Mouse (Mus musculus): Measurements from ENCODE around the gene Lin9.

The Lin9 gene

DNA sequence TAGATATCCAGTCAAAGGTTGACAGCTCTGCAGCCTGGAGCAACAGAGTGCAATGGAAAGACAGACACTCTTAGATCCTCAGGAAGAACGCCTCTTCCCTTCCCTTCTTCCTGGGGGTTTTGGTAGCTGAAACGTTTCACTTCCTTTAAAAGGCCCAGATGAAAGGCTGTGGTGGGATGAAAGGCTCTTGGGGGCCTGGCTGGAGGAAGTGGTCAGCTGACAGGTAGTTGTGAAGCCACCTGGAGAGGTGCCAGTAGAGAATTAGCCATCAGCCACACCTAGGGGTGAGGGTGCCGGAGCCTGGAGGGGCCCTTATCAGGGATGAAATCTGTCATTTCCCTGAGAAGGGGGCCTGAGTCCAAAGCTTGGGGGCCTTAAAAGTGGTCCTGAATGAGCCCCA lies 66.4 kb downstream of the Lin9 start:
- DNase-seq (ENCODE audit: low spot score in 2 of 2) = no peak

DNA sequence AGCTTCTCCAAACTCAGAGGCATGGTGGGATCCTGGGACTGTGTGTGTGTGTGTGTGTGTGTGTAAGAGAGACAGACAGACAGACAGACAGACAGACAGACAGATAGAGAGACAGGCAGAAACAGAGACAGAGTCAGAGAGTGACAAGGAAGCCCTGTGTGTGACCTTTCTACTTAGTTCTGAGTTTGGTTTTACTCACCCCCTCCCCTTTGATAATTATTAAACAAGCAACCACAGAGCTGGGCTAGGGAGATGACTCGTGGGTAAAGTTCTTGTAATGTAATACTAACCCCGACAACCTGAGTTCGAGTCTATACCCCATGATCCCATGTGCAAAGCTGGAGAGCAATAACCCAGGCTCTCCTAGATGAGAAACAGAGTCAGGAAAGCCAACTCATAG lies 66.9 kb downstream of the Lin9 start:
- DNase-seq (ENCODE audit: low spot score in 2 of 2) = no peak

DNA sequence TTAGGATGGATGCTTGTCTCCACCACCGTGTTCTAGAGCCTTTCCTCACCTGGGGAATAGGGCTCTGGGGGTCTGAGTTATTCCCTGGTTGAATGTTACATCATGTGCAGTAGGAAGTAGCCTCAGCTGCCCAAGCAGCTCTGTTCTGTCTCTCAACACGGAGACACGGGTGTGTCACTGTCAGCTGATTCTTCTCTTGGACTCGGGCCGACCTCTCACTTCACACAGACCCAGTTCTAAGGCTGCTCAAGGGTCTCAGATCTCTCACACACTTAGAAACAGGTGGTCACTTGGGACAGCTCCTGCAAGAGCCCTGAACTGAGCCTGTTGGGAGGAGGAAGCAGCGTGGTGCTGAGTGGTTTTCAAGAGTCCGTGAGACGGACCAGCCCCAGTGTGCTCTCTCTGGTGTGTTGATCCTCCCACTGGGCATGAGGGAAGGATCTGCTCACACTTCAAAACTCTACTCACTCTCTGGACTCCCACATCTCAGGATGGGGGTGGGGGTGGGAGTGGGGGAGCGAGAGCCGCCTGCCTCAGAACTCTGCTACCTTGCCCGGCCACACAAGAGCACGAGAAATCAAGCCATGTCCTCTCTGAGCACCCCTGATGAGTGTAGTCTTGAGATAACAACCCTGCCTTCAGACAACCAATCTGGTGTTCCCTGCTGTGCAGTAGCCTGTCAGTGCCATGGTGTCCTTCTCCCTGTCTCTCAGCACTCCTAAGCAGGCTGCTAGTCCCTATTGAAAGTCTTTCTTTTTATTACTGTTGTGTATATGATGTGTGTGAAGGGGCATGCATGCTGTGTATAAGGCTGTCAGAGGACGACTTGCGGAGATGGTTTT lies 68.2 kb downstream of the Lin9 start:
- no peak for DNase-seq (ENCODE audit: low spot score in 2 of 2)

DNA sequence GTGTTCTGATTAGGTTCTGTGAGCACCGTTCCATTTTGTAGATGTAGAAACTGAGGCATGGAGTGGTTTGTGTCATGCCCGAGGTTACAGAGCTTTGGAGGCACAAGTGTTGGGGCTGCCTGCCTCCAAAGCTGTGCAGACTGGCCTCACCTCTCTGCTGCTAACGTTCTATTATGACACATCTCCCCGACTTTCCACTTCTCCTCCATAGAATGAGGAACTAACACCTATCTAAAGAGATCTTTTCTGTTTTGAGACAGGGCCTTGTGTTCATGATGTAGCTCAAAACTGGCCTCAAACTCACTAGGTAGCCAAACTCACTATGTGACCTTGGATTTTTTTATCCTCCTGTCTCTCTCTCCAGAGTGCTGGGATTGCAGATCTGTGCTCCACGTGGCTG lies 77.8 kb downstream of the Lin9 start:
- no peak for DNase-seq (ENCODE audit: low spot score in 2 of 2)

DNA sequence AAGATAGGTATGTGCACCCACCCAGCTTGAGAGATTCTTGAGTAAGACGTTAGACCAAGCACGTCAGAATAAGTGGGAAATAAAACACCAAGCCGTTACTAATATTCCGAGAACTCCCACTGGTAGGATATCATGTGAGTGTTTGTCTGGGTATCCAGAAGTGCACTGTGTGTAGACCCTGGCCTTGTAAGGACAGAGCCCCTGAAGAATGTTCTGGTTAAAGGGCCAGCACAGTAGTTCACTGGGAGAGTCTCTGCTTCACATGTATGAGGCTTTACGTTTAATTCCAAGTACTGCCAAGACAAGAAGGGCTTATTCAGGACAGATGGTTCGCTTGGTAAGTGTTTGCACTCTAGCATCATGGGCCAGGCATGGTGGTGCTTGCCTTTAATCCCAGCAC lies 78.5 kb downstream of the Lin9 start:
- no peak for DNase-seq (ENCODE audit: low spot score in 2 of 2)

DNA sequence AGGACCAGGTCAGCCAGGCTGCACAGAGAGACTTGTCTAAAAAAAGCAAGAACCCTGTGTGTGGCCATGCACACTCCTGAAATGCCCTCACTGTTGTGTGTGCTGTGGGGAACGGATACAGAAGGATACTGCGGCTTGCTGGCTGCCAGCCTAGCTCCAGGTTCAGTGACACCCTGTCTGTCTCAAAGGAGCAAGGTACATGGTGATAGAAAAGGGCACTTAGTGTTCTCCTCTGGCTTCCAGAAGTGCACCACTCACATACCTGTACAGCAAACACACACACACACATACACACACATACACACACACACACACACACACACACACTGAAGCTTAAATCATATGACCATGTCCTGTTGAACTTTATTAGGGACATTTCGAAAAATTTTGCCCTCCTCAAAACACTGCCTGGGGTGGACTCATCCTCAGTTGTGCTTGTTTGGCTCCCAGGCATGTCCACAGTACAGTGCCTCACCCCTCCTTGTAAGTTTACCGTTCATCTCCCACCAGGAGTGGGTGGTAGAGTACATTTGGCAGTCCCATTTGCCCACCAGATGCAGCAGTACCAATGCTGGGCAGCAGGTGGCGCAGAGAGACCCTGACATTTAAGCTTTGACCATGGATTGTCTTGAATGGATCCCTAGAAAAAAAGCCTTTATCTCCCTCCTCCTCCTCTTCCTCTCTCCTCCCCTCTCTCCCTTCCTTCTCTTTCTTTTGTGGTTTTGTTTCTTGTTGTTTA lies 79.2 kb downstream of the Lin9 start:
- DNase-seq (ENCODE audit: low spot score in 2 of 2) = peak; percentile 36 to 67

DNA sequence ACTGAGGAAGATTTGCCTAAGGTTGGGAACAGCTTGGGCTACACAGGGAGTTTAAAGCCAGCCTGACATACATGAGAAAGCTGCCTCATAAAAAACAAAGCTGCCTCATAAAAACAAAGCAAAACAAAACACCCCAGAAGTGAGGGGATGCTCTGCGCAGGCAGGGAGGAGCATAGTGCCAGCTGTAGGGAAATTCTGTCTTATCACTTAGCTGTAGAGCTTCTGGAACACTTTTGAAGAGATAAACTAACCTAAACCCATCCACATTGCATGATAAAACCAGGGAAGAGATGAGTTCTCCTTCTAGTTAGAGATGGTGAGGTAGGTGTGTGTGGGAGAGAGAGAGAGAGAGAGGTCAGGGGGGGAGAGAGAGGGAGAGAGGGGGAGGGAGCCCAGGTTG lies 81.7 kb downstream of the Lin9 start:
- no peak for DNase-seq (ENCODE audit: low spot score in 2 of 2)

DNA sequence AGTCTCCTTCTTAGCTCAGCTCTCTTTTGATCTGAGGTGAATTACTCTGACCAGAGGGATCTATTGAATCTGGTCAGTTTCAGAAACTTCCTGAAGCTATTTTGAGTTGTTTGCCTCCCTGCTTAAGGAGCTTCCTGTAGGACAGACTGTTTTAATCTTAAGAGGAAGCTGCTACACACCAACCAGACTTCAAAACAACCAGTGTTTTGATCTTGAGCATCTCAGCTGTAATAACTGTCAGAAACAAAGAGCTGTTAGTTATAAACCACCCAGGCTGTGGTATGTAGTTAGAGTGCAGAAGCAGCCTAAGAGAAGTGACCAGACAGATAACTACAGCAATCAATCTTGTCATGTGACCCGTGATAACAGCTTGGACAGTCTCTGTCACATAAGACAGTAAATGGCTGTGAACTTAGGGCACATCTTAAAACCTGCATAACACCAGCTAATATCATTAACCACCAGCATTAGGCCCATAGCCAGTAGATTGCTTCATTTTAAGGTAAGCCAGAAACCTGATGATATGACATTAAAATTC lies 82.8 kb downstream of the Lin9 start:
- no peak for DNase-seq (ENCODE audit: low spot score in 2 of 2)

DNA sequence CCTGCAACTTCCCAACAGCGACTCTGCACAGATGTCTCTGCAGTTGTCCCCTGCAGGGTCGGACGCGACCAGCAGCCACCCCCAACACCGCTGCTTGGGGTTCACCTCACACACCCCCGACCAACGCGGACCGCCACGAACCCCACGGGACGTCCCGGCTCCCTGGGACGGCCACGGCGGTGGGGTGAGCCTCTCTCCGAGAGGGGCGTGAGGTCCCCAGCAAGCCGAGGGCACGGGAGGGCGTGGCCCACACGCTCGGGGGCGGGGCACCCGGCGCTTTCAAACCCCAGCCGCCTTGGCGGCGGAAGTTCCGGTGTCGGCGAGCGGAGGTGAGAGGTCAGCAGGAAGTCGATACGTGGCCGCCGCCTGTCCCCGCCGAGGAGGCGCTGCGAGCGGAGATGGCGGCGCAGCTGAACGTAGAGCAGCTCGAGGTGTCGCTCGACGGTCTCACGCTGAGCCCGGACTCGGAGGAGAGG lies 84.8 kb downstream of the Lin9 start, which contains the start of gene Acbd3:
Gene Acbd3 (plus strand): TSS at position 340 of the 476 bp plus-strand sequence.
- DNase-seq (ENCODE audit: low spot score in 2 of 2) = peak; percentile 85 to 88

DNA sequence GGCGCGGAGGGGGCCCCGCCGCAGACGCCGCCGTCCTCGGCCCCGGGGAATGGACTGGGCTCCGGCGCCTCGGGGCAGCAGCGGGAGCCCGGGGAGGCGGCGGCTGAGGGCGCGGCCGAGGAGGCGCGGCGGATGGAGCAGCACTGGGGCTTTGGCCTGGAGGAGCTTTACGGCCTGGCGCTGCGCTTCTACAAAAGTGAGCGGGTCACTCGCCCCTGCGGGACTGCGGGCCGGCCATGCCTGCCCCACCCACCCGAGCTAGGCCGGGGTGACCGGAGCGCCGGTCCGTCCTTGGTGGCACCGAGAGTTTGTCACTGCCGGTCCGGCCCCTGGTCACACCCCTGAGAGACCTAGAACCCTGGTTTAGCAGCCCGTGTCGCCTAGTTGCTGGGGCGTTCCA lies 85.2 kb downstream of the Lin9 start:
- DNase-seq (ENCODE audit: low spot score in 2 of 2) = no peak

DNA sequence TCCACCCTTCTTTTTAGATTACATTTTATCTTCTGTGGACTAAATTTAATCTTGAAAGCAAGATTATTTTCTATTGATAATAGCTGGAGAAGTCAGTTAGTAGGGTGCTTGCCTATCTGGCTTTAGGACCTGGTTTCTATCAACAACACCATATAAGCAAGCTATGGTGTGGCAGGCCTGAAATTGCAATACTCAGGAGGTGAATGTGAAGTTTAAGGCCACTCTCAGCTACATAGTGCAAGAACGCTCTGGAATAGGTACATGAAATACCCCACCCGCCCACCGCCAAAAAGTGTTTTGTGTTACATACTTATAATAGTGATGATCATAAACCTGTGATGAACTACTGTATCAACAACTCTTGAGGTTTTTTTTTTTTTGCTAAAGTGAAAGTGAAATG lies 88.3 kb downstream of the Lin9 start:
- DNase-seq (ENCODE audit: low spot score in 2 of 2) = no peak
